Mouse (Mus musculus) left cerebral cortex, adult 11 months (tissue): ENCODE measurements around the gene Padi4.

ENCODE experiments used
- DNase-seq: peaks from one replicate; pipeline ENCODE4 v3.0.0; 2022; ENCODE audit warnings: low spot score

Gene Padi4

DNA sequence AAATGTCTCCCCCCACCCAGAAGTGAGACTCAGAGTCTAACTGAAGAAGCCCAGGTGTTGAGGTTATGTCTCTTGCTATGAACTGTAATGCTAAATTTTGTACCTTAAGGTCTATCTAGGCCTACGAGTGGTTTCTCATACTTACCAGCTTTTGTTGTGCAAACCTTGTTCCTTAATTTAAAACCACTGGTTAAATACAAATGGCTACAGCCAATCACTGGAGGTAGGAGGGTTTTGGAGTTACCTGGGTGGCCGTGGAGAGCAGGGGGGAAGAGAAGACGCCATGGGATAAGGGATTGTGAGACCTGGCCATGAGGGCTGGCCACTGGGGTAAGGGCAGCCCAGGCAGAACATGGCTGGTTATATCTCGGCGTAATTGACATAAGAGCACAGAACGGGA lies 14.2 kb upstream of the Padi4 start:
- DNase-seq: no peak

DNA sequence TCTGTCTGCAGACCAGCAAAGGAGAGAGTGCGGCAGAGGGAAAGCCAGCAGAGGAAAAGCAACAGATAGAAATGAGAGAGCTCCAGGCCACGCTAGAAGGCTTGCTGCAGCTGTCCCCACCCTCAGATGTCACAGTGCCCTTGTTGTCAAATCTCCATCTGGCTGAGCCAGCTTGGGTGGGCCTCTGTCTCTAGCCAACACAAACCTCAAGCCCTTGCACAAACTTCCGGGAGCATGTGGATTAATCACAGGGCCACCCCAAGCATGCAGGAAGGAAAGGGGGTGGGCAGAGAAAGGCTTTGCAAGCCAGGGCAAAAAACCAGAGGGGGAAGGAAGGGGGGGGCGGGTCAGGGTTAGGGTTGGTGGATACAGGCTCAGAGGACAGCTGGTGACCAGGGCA lies 13.4 kb upstream of the Padi4 start:
- no peak for DNase-seq

- DNase-seq: no peak
Measured at GRCm38 (mm10) chr4:140785217-140785616, 11.2 kb upstream of the Padi4 start.

DNA sequence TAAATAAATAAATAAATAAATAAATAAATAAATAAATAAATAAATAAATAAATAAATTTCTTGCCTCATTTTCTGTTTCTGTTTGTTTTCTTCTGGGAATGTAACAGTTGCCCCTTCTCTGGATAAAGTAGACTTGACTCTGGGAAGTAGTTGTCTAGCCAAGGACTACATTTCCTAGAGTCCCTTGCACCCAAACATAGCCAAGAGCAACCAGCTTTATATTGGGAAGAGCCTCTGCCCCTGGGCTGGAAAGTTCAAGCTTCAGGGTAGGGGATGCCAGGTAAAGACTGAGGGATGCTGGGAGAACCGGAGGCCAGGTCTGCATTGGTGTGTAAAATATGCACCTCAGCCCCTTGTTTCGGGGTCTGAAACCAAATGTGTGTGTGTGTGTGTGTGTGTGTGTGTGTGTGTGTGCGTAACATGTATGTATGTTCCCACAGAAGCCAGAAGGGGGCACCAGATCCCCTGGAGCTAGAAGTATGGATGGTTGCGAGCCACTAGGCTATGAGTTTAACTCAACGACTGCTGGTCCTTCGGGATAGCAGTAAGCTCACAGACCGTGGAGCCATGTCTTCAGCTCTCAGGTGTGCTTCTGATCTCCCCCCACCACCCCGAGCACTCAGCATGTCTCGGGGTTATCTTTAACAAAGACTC lies 10.4 kb upstream of the Padi4 start:
- DNase-seq: no peak

GRCm38 (mm10) chr4:140782821-140783220 lies 8.8 kb upstream of the Padi4 start:
- DNase-seq: no peak

GRCm38 (mm10) chr4:140780507-140780906 lies 6.5 kb upstream of the Padi4 start:
- DNase-seq: no peak

- no peak for DNase-seq
Measured at GRCm38 (mm10) chr4:140779803-140780397, 5.9 kb upstream of the Padi4 start.

GRCm38 (mm10) chr4:140776623-140777022 lies 2.6 kb upstream of the Padi4 start:
- DNase-seq: no peak

- DNase-seq: no peak
Measured at GRCm38 (mm10) chr4:140775876-140776275, 1.8 kb upstream of the Padi4 start.

- DNase-seq: no peak
Measured at GRCm38 (mm10) chr4:140774893-140775292, 857 bp upstream of the Padi4 start.

DNA sequence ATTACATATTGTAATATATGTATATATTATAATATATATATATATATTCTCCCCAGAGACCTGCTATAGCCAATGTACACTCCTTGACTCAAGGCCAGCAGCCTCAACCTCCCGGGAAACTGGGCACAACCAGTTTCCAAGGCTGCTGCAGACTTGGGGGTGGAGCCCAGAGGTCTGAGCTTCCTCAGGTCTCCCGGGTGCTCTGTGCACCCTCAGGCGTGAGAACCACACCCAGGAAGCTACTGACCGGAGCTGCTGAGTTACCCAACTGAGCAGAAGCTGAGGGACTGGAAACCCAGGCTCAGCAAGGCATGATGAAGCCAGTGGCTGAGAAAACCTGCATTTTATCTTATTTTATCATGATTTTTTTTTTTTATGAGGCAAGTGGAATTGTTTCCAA lies 2.9 kb downstream of the Padi4 start:
- no peak for DNase-seq

GRCm38 (mm10) chr4:140770433-140770832 lies 3.6 kb downstream of the Padi4 start:
- no peak for DNase-seq

DNA sequence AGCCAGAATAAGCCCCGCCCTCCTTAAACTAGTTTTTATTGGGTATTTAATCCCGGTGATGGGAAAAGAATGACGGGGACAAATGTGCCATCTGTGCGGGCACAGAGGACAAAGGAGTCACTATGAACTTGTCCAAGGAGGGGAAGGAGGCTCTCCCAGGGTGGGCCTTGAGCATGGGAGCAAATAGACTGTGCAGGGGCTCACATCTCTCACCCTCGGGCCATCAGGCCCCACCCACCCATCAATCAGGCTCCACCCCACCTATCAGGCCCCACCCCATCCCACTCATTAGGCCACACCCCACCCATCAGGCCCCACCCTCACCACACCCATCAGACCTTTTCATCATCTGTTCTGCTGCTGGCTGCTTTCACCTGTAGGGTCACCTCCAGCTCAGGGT lies 5.1 kb downstream of the Padi4 start:
- DNase-seq: no peak

DNA sequence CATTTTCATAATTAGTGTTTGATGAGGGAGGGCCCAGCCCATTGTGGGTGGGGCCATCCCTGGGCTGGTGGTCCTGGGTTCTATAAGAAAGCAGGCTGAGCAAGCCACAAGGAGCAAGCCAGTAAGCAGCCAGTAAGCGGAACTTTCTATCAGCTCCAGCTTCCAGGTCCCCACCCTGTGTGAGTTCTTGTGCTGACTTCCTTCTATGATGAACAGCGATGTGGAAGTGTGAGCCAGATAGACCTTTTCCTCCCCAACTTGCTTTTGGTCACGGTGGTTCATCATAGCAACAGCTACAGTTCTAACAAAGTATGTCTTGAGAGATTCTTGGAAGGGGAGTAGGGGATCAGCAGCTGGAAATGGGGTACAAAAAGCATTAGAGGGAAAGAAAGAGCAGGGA lies 8.1 kb downstream of the Padi4 start:
- DNase-seq: no peak

GRCm38 (mm10) chr4:140763158-140763557 lies 10.9 kb downstream of the Padi4 start:
- DNase-seq: no peak

GRCm38 (mm10) chr4:140761601-140762000 lies 12.4 kb downstream of the Padi4 start:
- DNase-seq: no peak

GRCm38 (mm10) chr4:140755811-140756210 lies 18.2 kb downstream of the Padi4 start:
- no peak for DNase-seq

DNA sequence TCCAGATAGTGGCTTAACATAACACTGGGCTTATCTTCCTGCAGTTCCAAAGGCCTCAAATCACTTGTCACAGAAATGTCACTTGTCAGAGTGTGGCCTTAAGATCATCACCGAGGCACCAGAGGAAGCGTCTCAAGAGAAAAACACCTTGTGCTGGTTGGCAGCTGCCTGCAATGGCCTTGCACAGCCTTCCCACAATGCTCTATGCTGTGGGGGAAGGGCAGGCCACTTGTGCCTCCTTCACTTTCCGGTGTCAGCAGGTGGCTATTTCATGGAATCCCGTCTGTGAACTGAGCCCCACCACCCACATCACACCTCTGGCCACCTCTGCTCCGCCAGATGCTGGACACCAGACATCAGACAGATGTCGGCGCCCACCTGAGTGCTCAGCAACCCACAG lies 20.7 kb downstream of the Padi4 start:
- no peak for DNase-seq

DNA sequence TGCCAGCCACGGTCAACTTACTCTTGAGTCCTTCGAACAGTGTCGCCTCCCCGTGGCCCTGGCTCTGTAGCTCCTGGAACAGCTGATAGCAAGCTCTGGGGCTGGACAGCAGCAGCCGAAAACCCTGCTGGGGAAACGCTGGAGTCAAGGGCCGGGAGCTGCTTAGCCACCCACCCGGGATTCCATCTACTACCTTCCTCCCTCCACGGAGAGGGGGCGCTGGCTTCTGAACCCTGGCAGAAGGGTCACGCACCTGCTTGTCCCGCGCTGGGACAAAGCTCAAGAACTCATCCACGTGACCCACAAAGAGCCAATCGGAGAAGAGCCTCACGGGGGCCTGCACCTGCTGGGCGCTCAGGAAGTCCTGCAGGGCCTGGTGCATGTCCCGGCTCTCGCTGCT lies 23.7 kb downstream of the Padi4 start:
- DNase-seq: no peak

GRCm38 (mm10) chr4:140747978-140748377 lies 26.1 kb downstream of the Padi4 start:
- DNase-seq: no peak

DNA sequence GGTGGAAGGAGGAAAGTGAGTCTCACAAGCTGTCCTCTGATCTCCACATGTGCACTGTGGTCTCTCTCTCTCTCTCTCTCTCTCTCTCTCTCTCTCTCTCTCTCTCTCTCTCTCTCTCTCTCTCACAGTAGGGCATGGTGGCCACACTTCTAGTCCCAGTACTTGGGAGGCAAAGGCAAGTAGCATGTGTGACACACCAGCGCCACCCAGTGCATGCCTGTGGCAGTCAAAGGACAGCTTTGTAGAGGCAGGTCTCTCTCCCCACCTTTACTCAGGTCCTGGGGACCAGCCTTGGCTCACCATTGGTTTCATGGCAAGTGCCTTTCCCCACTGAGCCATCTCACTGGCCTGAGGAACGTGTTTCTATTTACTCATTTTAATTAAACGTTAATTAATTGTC lies 29.4 kb downstream of the Padi4 start:
- DNase-seq: no peak

DNA sequence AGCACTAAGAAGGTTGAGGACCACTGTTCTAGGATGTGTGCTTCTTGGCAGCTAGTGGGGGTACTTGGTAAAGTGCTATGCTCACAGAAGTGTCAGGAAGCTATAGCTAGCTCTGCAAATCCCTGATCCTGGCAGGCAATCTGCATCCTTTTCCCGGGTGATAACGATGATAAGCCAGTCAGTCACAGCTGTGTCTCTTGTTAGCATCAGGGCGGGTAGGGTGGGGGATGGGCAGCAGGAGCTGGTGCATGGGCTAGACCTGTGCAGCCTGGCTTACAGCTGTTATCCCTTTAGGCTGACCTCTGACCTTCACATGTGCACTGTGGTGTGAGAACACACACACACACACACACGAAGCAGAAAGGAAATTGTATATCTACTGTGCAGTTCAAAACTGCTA lies 30.9 kb downstream of the Padi4 start:
- DNase-seq: no peak

GRCm38 (mm10) chr4:140742543-140742942 lies 31.5 kb downstream of the Padi4 start, which contains the start of gene Padi6:
TSS of gene Padi6 (minus strand) at chr4:140742643.
- DNase-seq: no peak

DNA sequence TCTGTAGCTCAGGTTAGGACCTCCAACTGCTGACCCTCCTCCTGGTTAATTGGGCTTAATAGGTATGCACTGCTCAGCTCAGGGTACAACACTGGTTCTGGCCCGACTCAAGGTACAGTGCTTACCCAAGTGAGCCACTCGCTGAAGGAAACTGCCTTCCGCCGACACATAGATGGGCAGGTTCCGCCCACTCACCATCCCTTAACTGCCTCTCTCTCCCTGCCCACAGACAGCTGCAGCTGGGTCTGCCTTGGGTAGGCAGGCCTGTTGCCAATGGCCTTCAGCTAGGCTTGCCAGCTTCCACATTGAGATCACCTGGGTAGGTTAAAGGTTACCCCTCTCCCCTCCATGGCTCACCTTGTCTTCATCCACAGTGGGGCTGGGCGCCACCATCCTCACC lies 32.6 kb downstream of the Padi4 start:
- no peak for DNase-seq
